19 mouse cellular contexts compared by ENCODE assay signal in the genomic region with DNA sequence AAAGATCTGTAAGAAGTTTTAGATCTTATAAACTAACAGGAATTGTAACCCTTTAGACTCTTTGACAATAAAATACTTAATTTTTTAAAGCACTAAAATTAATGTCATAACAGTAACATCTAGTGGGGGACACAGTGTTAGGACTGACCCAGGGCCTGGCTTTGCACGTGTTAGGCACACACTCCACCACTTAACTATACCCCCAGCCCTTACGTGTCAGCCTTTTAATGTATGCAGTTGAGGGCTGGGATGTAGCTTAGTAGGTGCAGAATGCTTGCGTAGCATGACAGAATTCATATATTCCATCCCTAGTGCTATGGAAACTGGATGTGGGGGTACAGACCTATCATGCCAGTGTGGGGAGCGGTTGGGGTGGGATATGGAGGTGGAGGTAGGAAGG. TPM values are rescaled to one million over a fixed set of nuclear protein-coding genes. Genes with fewer than 3 reads are reported as not detected.
DNase-seq lines count a peak whose midpoint lies in the region; ATAC-seq and TF ChIP-seq lines count a peak whose summit lies in the region.
"Had no signal": no experiment of that assay in that cellular context is flagged by ENCODE, and none has a peak within 500 bp of the region (broad histone marks: within the 10 kb centered on the region; RNA-seq: fewer than 3 reads in every experiment).

No protein-coding gene starts in this region.

- WGBS in liver, embryonic 16.5 days (ENCODE audit: insufficient replicate concordance): 33% methylated on average over 4 of the region's 4 CpGs
- WGBS in hindbrain, embryonic 10.5 days: 93% methylated on average over 4 of the region's 4 CpGs

- peak; percentile 22; the same call in 1 of the 2 replicates for ATAC-seq in liver, embryonic 16.5 days (ENCODE audit: low read depth)
- ATAC-seq: forebrain, embryonic 14.5 days; midbrain, embryonic 16.5 days had no signal

- no peaks in the 10 kb centered on the region for H3K9me3 ChIP-seq in MEL (replicated peaks; ENCODE audit: insufficient read depth, low read length)
- no peaks in the 10 kb centered on the region for H3K9me3 ChIP-seq in erythroblast, embryonic 14.5 days (ENCODE audit: control insufficient read depth, low read length)
- no peaks in the 10 kb centered on the region for H3K9me3 ChIP-seq in liver, embryonic 16.5 days (replicated peaks; ENCODE audit: control insufficient read depth, low read length)
- H3K9me3 ChIP-seq in hindbrain, embryonic 10.5 days: no peaks in the 10 kb centered on the region
- H3K9me3 ChIP-seq: embryonic facial prominence, embryonic 12.5 days; heart, embryonic 13.5 days had no signal

- no peak for TF ChIP-seq EP300 in MEL (IDR thresholded peaks at IDR 0.05; ENCODE audit: low read depth in 1 of 2, low read length in 2 of 2)

- H3K27ac ChIP-seq in gastrocnemius, adult 2 months: peak overlapping the region; percentile 84
- H3K27ac ChIP-seq in MEL (ENCODE audit: control insufficient read depth, low read depth, low read length): peak overlapping the region; percentile 96
- peak overlapping the region; percentile 72 for H3K27ac ChIP-seq in liver, embryonic 16.5 days (ENCODE audit: low read length)
- H3K27ac ChIP-seq in hindbrain, embryonic 10.5 days: no peak overlapping the region

- TF ChIP-seq CTCF in gastrocnemius, adult 2 months (IDR thresholded peaks at IDR 0.05): no peak
- no peak for TF ChIP-seq CTCF in MEL (IDR thresholded peaks at IDR 0.05 in 2 of 3, conservative IDR thresholded peaks at IDR 0.05 in 1 of 3; ENCODE audit: control insufficient read depth in 1 of 3, insufficient read depth in 1 of 3, low read depth in 2 of 3, low read length in 3 of 3, poor library complexity in 1 of 3, severe bottlenecking in 1 of 3)

- DNase-seq in gastrocnemius, adult 2 months: no peak
- DNase-seq in gastrocnemius, adult 8-10 months (ENCODE audit: low spot score in 2 of 2): no peak
- DNase-seq in MEL (ENCODE audit: low read depth, low spot score): no peak
- DNase-seq in urinary bladder, postnatal 25 days (ENCODE audit: low spot score): no peak
- DNase-seq in left cerebral cortex, adult 18-20 months (ENCODE audit: low spot score in 2 of 2): no peak
- DNase-seq in hindbrain, embryonic 10.5 days (ENCODE audit: low spot score): no peak
- DNase-seq: adrenal gland, postnatal 10 days; cerebellum, adult 11-12 months; cerebellum, postnatal 36 days; kidney, adult 2 months; spleen, adult 18-20 months had no signal

- peak overlapping the region; percentile 54 for H3K9ac ChIP-seq in MEL (ENCODE audit: control insufficient read depth, low read depth, low read length, poor library complexity, severe bottlenecking)
- H3K9ac ChIP-seq in liver, embryonic 16.5 days (ENCODE audit: low read depth, low read length): no peak overlapping the region
- H3K9ac ChIP-seq: embryonic facial prominence, embryonic 12.5 days; lung, embryonic 14.5 days had no signal

- intact Hi-C loops in gastrocnemius, adult 2 months (cut with DNase I): no loop called here

- H3K27me3 ChIP-seq in MEL (ENCODE audit: control insufficient read depth in 1 of 2, insufficient read depth in 2 of 2, low read length in 2 of 2): no peaks in the 10 kb centered on the region
- H3K27me3 ChIP-seq in erythroblast, embryonic 14.5 days (ENCODE audit: control insufficient read depth): no peaks in the 10 kb centered on the region
- H3K27me3 ChIP-seq in liver, embryonic 16.5 days (ENCODE audit: control insufficient read depth, insufficient read depth, low read depth, low read length): no peaks in the 10 kb centered on the region
- H3K27me3 ChIP-seq in hindbrain, embryonic 10.5 days (ENCODE audit: insufficient read depth, poor library complexity, severe bottlenecking): no peaks in the 10 kb centered on the region
- H3K27me3 ChIP-seq: CH12.LX; embryonic facial prominence, embryonic 12.5 days; heart, embryonic 13.5 days had no signal

- no peak overlapping the region for H3K4me3 ChIP-seq in gastrocnemius, adult 2 months
- peak overlapping the region in 1 of 2 experiments; percentile 19; a peak in 2 of 4 replicates for H3K4me3 ChIP-seq in MEL (ENCODE audit: control insufficient read depth in 1 of 2, insufficient read depth in 1 of 2, low read depth in 2 of 2, low read length in 2 of 2)
- peak overlapping the region; percentile 4 for H3K4me3 ChIP-seq in erythroblast, embryonic 14.5 days (replicated peaks)
- H3K4me3 ChIP-seq in liver, embryonic 16.5 days (ENCODE audit: low read depth, low read length): no peak overlapping the region
- H3K4me3 ChIP-seq in hindbrain, embryonic 10.5 days: no peak overlapping the region
- H3K4me3 ChIP-seq: embryonic facial prominence, embryonic 12.5 days; heart, embryonic 13.5 days had no signal

- H3K4me2 ChIP-seq in liver, embryonic 16.5 days (ENCODE audit: low read depth, low read length): peak overlapping the region; percentile 21; the same call in 1 of the 2 replicates
- H3K4me2 ChIP-seq: lung, embryonic 14.5 days had no signal

- TF ChIP-seq RAD21 in MEL (IDR thresholded peaks at IDR 0.05; ENCODE audit: low read depth, low read length): no peak

- peaks cover 23 to 44% of the 10 kb centered on the region in 2 experiments for H3K4me1 ChIP-seq in MEL (ENCODE audit: control insufficient read depth in 1 of 2, insufficient read depth in 2 of 2, low read length in 2 of 2)
- peaks cover 95% of the 10 kb centered on the region for H3K4me1 ChIP-seq in erythroblast, embryonic 14.5 days (ENCODE audit: control insufficient read depth)
- peaks cover 73% of the 10 kb centered on the region for H3K4me1 ChIP-seq in liver, embryonic 16.5 days (ENCODE audit: control insufficient read depth, low read depth, low read length)
- peaks cover 30% of the 10 kb centered on the region for H3K4me1 ChIP-seq in hindbrain, embryonic 10.5 days (replicated peaks)

- TF ChIP-seq POLR2A in MEL (IDR thresholded peaks at IDR 0.05; ENCODE audit: control insufficient read depth in 1 of 2, insufficient read depth in 1 of 2, low read depth in 1 of 2, low read length in 2 of 2, poor library complexity in 1 of 2): no peak

- H3K79me2 ChIP-seq in MEL (ENCODE audit: control insufficient read depth, insufficient read depth, low read length, poor library complexity): peaks cover 47% of the 10 kb centered on the region

- peaks cover 0 to 61% of the 10 kb centered on the region in 2 experiments; a peak in 2 of 4 replicates for H3K36me3 ChIP-seq in MEL (ENCODE audit: control insufficient read depth in 1 of 2, insufficient read depth in 2 of 2, low read length in 2 of 2)
- peaks cover 57% of the 10 kb centered on the region for H3K36me3 ChIP-seq in erythroblast, embryonic 14.5 days (ENCODE audit: control insufficient read depth)
- H3K36me3 ChIP-seq in liver, embryonic 16.5 days (ENCODE audit: control insufficient read depth, insufficient read depth): no peaks in the 10 kb centered on the region
- H3K36me3 ChIP-seq in hindbrain, embryonic 10.5 days: no peaks in the 10 kb centered on the region
- H3K36me3 ChIP-seq: embryonic facial prominence, embryonic 12.5 days; heart, embryonic 13.5 days had no signal

TF ChIP-seq in MEL, 35 proteins besides CTCF, POLR2A, EP300 and RAD21:
- no peak for TF ChIP-seq KAT2A (conservative IDR thresholded peaks at IDR 0.05; ENCODE audit: low read depth, low read length)
- peak; percentile 41; the same call in 1 of the 2 replicates for TF ChIP-seq ZKSCAN1 (IDR thresholded peaks at IDR 0.05; ENCODE audit: low read depth, low read length)
- TF ChIP-seq ZMIZ1 (IDR thresholded peaks at IDR 0.05; ENCODE audit: low read depth, low read length): no peak
- TF ChIP-seq SMC3 (IDR thresholded peaks at IDR 0.05; ENCODE audit: low read depth, low read length): no peak
- TF ChIP-seq MAX (IDR thresholded peaks at IDR 0.05; ENCODE audit: low read length): no peak

RNA-seq across cellular contexts. Expression of gene Cyth3, which starts 17.1 kb away (rescaled TPM):
- total RNA-seq in gastrocnemius, adult 2 months (2021): 10 to 100 TPM; 10.7 to 15.8 TPM
- 10 to 100 TPM in 1 of 4 experiments, 1 to 10 TPM in 3; 5.8 to 10.3 (median 9.2) TPM for total RNA-seq in gastrocnemius, adult 8-10 months (2022)
- 32.8 and 41.1 TPM in 2 replicates for total RNA-seq in MEL (2012; rRNA removed)
- 10 to 100 TPM in 1 of 2 experiments, not detected in 1; 44.9 TPM for polyA plus RNA-seq in MEL (2012; ENCODE audit: insufficient read depth in 1 of 2, insufficient read length in 2 of 2, low read depth in 1 of 2, low replicate concordance in 2 of 2, missing spikeins in 1 of 2)
- polyA plus RNA-seq in erythroblast, embryonic 14.5 days (2012): 2.5 and 3.2 TPM in 2 replicates
- polyA plus RNA-seq in liver, embryonic 16.5 days (2015; fragmentation: Nextera tagmentation; extraction: Ambion mirVana): 34.7 and 35.9 TPM in 2 replicates
- 10 to 100 TPM; 31.2 to 34.7 TPM for total RNA-seq in left cerebral cortex, adult 18-20 months (2021)
- polyA plus RNA-seq in hindbrain, embryonic 10.5 days (2016; fragmentation: Nextera tagmentation; extraction: Ambion mirVana): 33.6 and 36.4 TPM in 2 replicates
